Mouse (Mus musculus): ENCODE results near the gene Vps4a.
"Not testable (repeated sequence)": the region's sequence is repeated elsewhere in the genome, so short reads cannot be mapped to it uniquely, and the experiment has no call there.

The Vps4a gene

GRCm38 (mm10) chr8:107030650-107031576 is at the start of gene Vps4a:
Gene Vps4a (plus strand): TSS chr8:107031222.
- in situ Hi-C loops (cut with MboI; ENCODE audit: low pct_unique_long_range_greater_than_20kb in 1 of 2, low sequenced_read_pairs in 2 of 2, unreplicated experiment in 1 of 2): no loop called here

GRCm38 (mm10) chr8:106985404-106985821 is 45.6 kb upstream of the Vps4a start:
- in situ Hi-C loops (cut with MboI; ENCODE audit: low pct_unique_long_range_greater_than_20kb in 1 of 2, low sequenced_read_pairs in 2 of 2, unreplicated experiment in 1 of 2): no loop called here

GRCm38 (mm10) chr8:106985951-106986350 is 45.1 kb upstream of the Vps4a start:
- in situ Hi-C loops (cut with MboI; ENCODE audit: low pct_unique_long_range_greater_than_20kb in 1 of 2, low sequenced_read_pairs in 2 of 2, unreplicated experiment in 1 of 2): no loop called here

DNA sequence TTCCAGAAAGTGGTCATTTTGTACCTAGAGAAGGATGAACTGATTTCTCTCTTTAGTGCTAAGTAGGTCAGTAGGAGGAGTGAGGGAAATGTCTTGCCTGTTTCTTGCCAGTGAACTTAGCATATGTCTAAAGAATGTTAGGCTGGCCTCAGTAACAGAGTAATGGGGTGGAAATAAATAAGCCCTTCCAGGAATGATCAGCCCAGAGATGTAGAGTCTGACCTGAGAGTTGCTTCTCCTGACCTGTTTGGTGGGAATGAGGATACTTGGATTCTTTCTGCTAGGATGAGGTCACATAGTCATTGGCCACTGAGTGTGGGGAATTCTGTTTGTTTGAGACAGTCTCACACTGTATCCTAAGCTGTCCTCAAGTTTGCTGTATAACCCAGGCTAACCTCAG is 43.5 kb upstream of the Vps4a start:
- in situ Hi-C loops (cut with MboI; ENCODE audit: low pct_unique_long_range_greater_than_20kb in 1 of 2, low sequenced_read_pairs in 2 of 2, unreplicated experiment in 1 of 2): no loop called here

DNA sequence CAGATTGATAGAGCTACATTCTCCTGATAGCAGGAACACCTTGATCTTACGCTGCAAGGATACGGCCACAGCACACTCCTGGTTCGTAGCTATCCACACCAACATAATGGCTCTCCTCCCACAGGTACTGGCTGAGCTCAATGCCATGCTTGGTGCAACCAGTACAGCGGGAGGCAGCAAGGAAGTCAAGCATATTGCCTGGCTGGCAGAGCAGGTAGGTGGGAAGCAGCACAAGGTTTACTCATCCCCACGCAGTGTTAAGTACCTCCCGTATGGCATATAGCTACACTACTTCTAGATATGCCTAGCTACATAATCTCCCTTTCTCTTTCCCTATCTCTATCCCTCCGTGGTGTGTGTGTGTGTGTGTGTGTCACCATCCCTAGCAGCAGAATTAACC is 39.6 kb upstream of the Vps4a start:
- in situ Hi-C loops (cut with MboI; ENCODE audit: low pct_unique_long_range_greater_than_20kb in 1 of 2, low sequenced_read_pairs in 2 of 2, unreplicated experiment in 1 of 2): no loop called here

DNA sequence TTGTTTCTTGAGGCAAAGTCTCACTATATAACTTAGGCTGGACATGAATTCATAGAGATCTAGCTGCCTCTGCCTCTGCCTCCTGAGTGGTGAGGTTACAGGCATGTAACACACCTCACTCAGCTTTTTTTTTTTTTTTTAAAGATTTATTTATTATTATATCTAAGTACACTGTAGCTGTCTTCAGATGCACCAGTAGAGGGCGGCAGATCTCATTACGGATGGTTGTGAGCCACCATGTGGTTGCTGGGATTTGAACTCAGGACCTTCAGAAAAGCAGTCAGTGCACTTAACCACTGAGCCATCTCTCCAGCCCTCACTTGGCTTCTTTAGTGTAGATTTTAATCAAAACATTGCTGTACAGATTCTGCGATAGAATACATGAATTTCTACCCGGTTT is 34.7 kb upstream of the Vps4a start:
- in situ Hi-C loops (cut with MboI; ENCODE audit: low pct_unique_long_range_greater_than_20kb in 1 of 2, low sequenced_read_pairs in 2 of 2, unreplicated experiment in 1 of 2): not testable (repeated sequence)

DNA sequence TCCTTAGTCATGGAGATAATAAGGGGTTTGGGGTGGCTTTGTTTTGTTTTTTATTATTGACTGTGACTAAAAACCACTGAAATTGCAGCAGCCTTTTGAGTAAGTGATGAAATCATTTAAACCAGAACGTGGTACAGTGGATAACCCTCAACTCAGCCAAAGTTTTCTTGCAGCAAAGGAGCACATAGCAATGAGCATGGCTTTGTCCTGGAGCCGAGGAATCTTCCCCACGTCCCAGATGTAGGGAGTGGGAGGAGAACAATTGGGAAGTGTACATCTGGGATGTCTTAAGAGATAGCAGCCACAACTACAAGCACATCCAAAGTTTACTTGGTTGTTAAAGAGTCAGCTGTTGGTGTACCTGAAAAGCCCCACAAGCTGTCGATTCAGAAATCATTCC is 33.6 kb upstream of the Vps4a start:
- in situ Hi-C loops (cut with MboI; ENCODE audit: low pct_unique_long_range_greater_than_20kb in 1 of 2, low sequenced_read_pairs in 2 of 2, unreplicated experiment in 1 of 2): no loop called here

DNA sequence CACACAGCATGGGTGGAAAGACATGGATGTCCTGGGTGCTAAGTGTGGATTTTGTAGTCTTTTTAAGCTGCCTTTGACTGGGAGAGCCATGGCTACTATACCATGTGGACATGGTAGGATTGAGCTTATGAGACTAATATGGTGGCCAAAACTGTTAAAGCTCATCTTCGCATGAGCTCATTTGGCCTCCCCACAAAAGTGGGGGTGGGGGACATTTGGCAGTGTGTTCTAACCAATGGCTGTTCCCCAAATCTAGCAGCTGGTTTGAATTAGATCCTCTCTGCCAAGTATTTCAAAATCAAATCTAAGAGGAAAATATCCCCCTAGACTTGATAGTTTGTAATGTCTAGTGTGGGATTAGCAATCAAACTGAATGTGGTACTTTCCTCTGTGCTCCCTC is 32.0 kb upstream of the Vps4a start:
- in situ Hi-C loops (cut with MboI; ENCODE audit: low pct_unique_long_range_greater_than_20kb in 1 of 2, low sequenced_read_pairs in 2 of 2, unreplicated experiment in 1 of 2): no loop called here

DNA sequence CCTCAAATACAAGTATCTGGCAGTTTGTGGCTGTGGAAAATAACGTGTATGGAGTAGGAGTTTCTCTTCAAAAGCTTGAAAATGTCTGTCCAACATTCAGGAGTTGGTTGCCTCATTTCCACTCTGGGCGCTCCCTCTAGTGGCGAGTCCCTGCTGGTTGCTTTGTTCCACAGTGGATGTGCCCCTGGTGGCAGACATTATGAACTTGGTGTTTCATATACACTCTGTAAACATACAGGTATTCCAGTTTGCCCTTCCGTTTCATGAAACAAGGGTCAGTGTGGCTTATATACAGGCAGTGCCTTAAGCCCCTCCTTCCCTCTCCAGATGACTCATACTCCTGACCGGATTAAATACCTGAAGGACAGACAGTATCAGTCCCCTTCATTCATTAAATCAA is 28.5 kb upstream of the Vps4a start:
- in situ Hi-C loops (cut with MboI; ENCODE audit: low pct_unique_long_range_greater_than_20kb in 1 of 2, low sequenced_read_pairs in 2 of 2, unreplicated experiment in 1 of 2): loop anchor here (25.0 kb wide), 1 partner anchor 290 kb away; no protein-coding TSS in a partner anchor

GRCm38 (mm10) chr8:107007795-107008194 is 23.2 kb upstream of the Vps4a start:
- in situ Hi-C loops (cut with MboI; ENCODE audit: low pct_unique_long_range_greater_than_20kb in 1 of 2, low sequenced_read_pairs in 2 of 2, unreplicated experiment in 1 of 2): loop anchor here (25.0 kb wide), 1 partner anchor 295 kb away; no protein-coding TSS in a partner anchor

GRCm38 (mm10) chr8:107012666-107013065 is 18.4 kb upstream of the Vps4a start:
- in situ Hi-C loops (cut with MboI; ENCODE audit: low pct_unique_long_range_greater_than_20kb in 1 of 2, low sequenced_read_pairs in 2 of 2, unreplicated experiment in 1 of 2): loop anchor here (25.0 kb wide), 1 partner anchor 300 kb away; no protein-coding TSS in a partner anchor

GRCm38 (mm10) chr8:107014915-107015314 is 16.1 kb upstream of the Vps4a start:
- in situ Hi-C loops (cut with MboI; ENCODE audit: low pct_unique_long_range_greater_than_20kb in 1 of 2, low sequenced_read_pairs in 2 of 2, unreplicated experiment in 1 of 2): loop anchor here (25.0 kb wide), 1 partner anchor 303 kb away; no protein-coding TSS in a partner anchor

DNA sequence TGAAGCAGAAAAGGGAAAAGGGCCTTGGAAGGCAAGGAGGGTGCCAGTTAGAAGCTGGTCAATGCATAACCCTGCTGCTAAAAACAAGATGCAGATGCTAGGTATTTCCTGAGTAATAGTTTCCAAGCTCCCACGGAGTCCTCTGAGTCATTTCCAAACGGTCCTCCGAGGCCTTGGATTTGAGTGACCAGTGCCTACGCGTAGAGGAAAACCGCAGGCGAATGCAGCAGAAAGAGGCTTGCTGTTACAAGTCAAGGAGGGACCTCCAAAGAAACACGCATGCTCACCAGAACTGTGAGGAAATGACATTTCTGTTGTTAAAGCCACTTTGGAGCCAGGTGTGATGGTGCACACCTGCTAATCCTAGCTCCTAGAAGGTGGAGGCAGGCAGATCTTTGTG is 7.5 kb upstream of the Vps4a start:
- in situ Hi-C loops (cut with MboI; ENCODE audit: low pct_unique_long_range_greater_than_20kb in 1 of 2, low sequenced_read_pairs in 2 of 2, unreplicated experiment in 1 of 2): loop anchor here (25.0 kb wide), 1 partner anchor 311 kb away; no protein-coding TSS in a partner anchor

GRCm38 (mm10) chr8:107029310-107029709 is 1.7 kb upstream of the Vps4a start:
- in situ Hi-C loops (cut with MboI; ENCODE audit: low pct_unique_long_range_greater_than_20kb in 1 of 2, low sequenced_read_pairs in 2 of 2, unreplicated experiment in 1 of 2): no loop called here

- in situ Hi-C loops (cut with MboI; ENCODE audit: low pct_unique_long_range_greater_than_20kb in 1 of 2, low sequenced_read_pairs in 2 of 2, unreplicated experiment in 1 of 2): no loop called here
Observed at GRCm38 (mm10) chr8:107030058-107030457, 964 bp upstream of the Vps4a start.

DNA sequence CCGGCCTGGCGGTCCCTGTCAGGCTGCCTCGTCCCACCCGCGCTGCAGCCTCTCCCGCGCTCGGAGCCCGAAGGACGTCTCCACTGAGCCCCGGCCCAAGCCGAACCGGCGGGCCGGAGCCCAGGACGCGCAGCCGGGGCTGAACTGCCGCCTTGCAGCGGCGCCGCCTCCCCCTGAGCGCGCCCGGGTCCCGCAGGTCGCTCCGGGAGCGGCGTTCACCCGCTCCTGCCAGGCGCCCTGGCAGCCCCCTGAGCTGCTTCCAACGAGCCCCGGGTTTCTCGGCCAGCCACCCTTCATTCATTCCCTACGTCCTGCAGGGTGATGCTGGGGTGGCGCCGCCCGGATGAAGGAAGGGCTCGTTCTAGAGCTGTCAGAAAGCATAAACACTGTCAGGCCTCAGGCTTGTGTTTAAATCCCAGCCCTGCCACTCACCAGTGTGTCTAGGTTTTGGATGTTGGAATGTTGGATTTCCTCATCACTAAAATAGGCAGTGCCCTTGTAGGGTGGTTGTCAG is 612 bp downstream of the Vps4a start:
- in situ Hi-C loops (cut with MboI; ENCODE audit: low pct_unique_long_range_greater_than_20kb in 1 of 2, low sequenced_read_pairs in 2 of 2, unreplicated experiment in 1 of 2): no loop called here

DNA sequence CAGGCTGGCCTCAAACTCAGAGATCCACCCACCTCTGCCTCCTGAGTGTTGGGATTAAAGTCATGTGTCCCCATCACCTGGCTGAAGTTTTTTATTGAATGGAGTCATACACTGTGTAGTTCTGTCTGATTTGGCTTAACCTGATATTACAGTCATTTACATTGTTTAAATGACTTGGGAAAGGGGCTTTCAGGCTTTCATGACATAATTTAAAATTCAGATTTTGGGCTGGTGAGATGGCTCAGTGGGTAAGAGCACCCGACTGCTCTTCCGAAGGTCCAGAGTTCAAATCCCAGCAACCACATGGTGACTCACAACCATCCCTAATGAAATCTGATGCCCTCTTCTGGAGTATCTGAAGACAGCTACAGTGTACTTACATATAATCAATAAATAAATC is 2.6 kb downstream of the Vps4a start:
- in situ Hi-C loops (cut with MboI; ENCODE audit: low pct_unique_long_range_greater_than_20kb in 1 of 2, low sequenced_read_pairs in 2 of 2, unreplicated experiment in 1 of 2): not testable (repeated sequence)

GRCm38 (mm10) chr8:107035641-107036040 is 4.6 kb downstream of the Vps4a start:
- in situ Hi-C loops (cut with MboI; ENCODE audit: low pct_unique_long_range_greater_than_20kb in 1 of 2, low sequenced_read_pairs in 2 of 2, unreplicated experiment in 1 of 2): no loop called here

GRCm38 (mm10) chr8:107036626-107037025 is 5.6 kb downstream of the Vps4a start:
- in situ Hi-C loops (cut with MboI; ENCODE audit: low pct_unique_long_range_greater_than_20kb in 1 of 2, low sequenced_read_pairs in 2 of 2, unreplicated experiment in 1 of 2): no loop called here

DNA sequence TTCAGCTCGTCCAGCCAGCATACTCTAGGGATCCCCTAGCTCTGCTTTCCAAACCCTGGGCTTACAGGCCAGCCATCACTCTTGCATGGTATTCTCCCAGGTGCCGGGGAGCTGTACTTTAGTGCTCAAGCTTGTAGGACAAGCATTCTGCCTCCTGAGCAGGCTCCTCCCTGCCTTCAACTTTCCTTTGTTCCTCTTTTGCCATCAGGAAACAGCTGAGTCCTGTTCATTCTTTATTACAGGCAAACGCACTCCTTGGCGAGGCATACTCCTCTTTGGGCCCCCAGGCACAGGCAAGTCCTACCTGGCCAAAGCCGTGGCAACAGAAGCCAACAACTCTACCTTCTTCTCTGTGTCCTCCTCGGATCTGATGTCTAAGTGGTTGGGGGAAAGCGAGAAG is 9.6 kb downstream of the Vps4a start:
- in situ Hi-C loops (cut with MboI; ENCODE audit: low pct_unique_long_range_greater_than_20kb in 1 of 2, low sequenced_read_pairs in 2 of 2, unreplicated experiment in 1 of 2): no loop called here

Data from mouse embryonic stem cell (cell line).